Mouse (Mus musculus) cortical plate, adult 2 months (tissue): ENCODE measurements at regions not wholly inside any gene's neighbourhood (a gene's known extent, or its start where the extent isn't known, plus 50 kb on each side); places are given as distances from the start of the nearest gene placed in this dataset.

Source experiments
- CTCF ChIP-seq: fragments of 200-500 bp; IDR thresholded peaks from 2 replicates; pipeline ENCODE4 v1.5.1; 2011; ENCODE audit warnings: mild to moderate bottlenecking, control low read depth, low read length; ENCODE audit not compliant: insufficient read depth; ENCODE audit errors: extremely low read depth
- POLR2A ChIP-seq: fragments of 200-500 bp; IDR thresholded peaks from 2 replicates; pipeline ENCODE4 v1.6.1; 2011; ENCODE audit warnings: mild to moderate bottlenecking, low read length, control low read depth; ENCODE audit not compliant: insufficient read depth; ENCODE audit errors: extremely low read depth

- TF ChIP-seq CTCF (no peak), POLR2A (no peak)
Observed at GRCm38 (mm10) chr9:43548883-43549282, 194.9 kb upstream of the Nectin1 start.
